Mouse (Mus musculus) CH12.LX (cell line): ENCODE data around the gene Nf1. TPM values are rescaled to one million over a fixed set of nuclear protein-coding genes. Genes with fewer than 3 reads are reported as not detected.

ENCODE experiments used
- polyA plus RNA-seq: library from polyadenylated mRNA; unstranded; fragments of >175 nt; gene quantifications from 2 replicates; pipeline ENCODE4 v1.2.1, GENCODE M21; 2012; ENCODE audit warnings: low read depth; ENCODE audit not compliant: insufficient read length
- total RNA-seq, 2 experiments: library from RNA; depleted of rRNA; stranded (reverse); fragments of 300-350 nt in 1 of 2; fragments of >200 nt in 1 of 2; gene quantifications; 2 replicates each; pipeline ENCODE4 v1.2.3; 2012 to 2014

Nf1 gene
- total and polyA plus RNA-seq, 3 experiments, result 7.3 to 19.5 (median 12.4) TPM

Other genes starting within 250 kb of the Nf1 start
- 63.8 and 73.1 TPM in 2 replicates for gene Ksr1, start 193.3 kb upstream of the Nf1 start, total RNA-seq (2012; rRNA removed)
- gene Ksr1, start 193.3 kb upstream of the Nf1 start, total RNA-seq (2014; rRNA removed), result 21.3 and 22.5 TPM in 2 replicates
- 48.9 and 61.2 TPM in 2 replicates for gene Ksr1, start 193.3 kb upstream of the Nf1 start, polyA plus RNA-seq
- gene Wsb1, start 85.0 kb upstream of the Nf1 start, total RNA-seq (2012; rRNA removed), result 54.7 and 84.1 TPM in 2 replicates
- gene Wsb1, start 85.0 kb upstream of the Nf1 start, total RNA-seq (2014; rRNA removed), result 104 and 122 TPM in 2 replicates
- 118 and 129 TPM in 2 replicates for gene Wsb1, start 85.0 kb upstream of the Nf1 start, polyA plus RNA-seq
- gene Gm9964, start 42.8 kb upstream of the Nf1 start, total RNA-seq (2012; rRNA removed), result not detected in 2 replicates
- not detected in 2 replicates for gene Gm9964, start 42.8 kb upstream of the Nf1 start, total RNA-seq (2014; rRNA removed)
- gene Gm9964, start 42.8 kb upstream of the Nf1 start, polyA plus RNA-seq, result not detected in 2 replicates
- gene Omg, start 164.4 kb downstream of the Nf1 start, total RNA-seq (2012; rRNA removed), result 0.13 TPM in 2 replicates
- 0.09 TPM in 1 of 2 replicates, not detected in the other for gene Omg, start 164.4 kb downstream of the Nf1 start, total RNA-seq (2014; rRNA removed)
- gene Omg, start 164.4 kb downstream of the Nf1 start, polyA plus RNA-seq, result 0.17 TPM in 1 of 2 replicates, not detected in the other
- gene Evi2b, start 184.1 kb downstream of the Nf1 start, total RNA-seq (2012; rRNA removed), result 10.0 and 12.0 TPM in 2 replicates
- gene Evi2b, start 184.1 kb downstream of the Nf1 start, total RNA-seq (2014; rRNA removed), result 37.9 and 40.5 TPM in 2 replicates
- gene Evi2b, start 184.1 kb downstream of the Nf1 start, polyA plus RNA-seq, result 86.9 and 105 TPM in 2 replicates
- gene Evi2, start 190.9 kb downstream of the Nf1 start, total RNA-seq (2012; rRNA removed), result 1.0 and 1.2 TPM in 2 replicates
- 2.8 and 3.8 TPM in 2 replicates for gene Evi2, start 190.9 kb downstream of the Nf1 start, total RNA-seq (2014; rRNA removed)
- gene Evi2, start 190.9 kb downstream of the Nf1 start, polyA plus RNA-seq, result 2.9 and 6.2 TPM in 2 replicates
- 87.4 and 137 TPM in 2 replicates for gene Evi2a, start 190.9 kb downstream of the Nf1 start, total RNA-seq (2012; rRNA removed)
- 164 and 165 TPM in 2 replicates for gene Evi2a, start 190.9 kb downstream of the Nf1 start, total RNA-seq (2014; rRNA removed)
- gene Evi2a, start 190.9 kb downstream of the Nf1 start, polyA plus RNA-seq, result 138 and 140 TPM in 2 replicates